Mouse (Mus musculus) kidney, postnatal 36 days (tissue): ENCODE results near the gene Ccdc69.
"Not testable (repeated sequence)": the region's sequence is repeated elsewhere in the genome, so short reads cannot be mapped to it uniquely, and the experiment has no call there.

ENCODE experiments used
- DNase-seq, 2 experiments: peaks; one replicate each; pipeline ENCODE4 v3.0.0; 2021 to 2022; ENCODE audit warnings: mixed read lengths in 2 of 2

Ccdc69 gene

GRCm38 (mm10) chr11:55077331-55078231 lies at the start of gene Ccdc69:
Gene Ccdc69, minus strand, starts transcription at chr11:55078131.
- peak; percentile 50 to 75 for DNase-seq

DNA sequence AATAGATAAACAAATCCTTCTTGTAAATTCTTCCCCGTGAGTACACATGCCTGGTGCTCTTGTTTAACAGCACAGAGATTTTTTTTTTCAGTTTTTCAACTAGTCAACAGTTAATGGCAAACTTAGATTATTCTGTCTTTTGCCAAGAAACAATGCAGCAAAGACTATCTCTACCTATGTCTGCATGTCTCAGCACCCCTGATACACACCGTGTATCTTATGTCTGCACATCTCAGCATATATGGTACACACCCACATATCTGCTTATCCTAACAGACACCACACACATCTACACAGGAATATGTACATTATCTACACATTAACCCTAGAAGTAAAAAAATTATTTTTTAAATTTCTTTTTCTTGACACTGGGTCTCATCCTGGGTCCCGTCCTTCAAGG lies 48.7 kb upstream of the Ccdc69 start:
- no peak for DNase-seq

DNA sequence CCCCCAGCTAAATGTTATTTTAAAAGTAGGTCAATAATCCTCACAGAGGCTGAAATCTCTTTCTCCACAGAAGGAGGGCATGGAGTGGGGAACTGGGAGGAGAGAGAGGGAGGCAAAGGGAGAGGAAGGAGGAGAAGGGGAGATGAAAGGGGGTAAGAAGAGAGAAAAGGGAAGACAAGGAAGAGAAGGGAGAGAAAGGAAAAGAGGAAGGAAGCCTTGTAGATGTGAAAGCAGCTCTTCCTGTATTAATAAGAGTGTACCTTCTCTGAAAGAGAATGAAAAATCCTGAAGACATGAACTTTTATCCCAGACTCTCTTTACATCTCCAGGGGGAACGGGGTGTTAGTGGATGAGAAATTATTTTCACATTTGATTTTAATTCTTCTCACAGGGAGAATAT lies 43.5 kb upstream of the Ccdc69 start:
- DNase-seq = no peak

DNA sequence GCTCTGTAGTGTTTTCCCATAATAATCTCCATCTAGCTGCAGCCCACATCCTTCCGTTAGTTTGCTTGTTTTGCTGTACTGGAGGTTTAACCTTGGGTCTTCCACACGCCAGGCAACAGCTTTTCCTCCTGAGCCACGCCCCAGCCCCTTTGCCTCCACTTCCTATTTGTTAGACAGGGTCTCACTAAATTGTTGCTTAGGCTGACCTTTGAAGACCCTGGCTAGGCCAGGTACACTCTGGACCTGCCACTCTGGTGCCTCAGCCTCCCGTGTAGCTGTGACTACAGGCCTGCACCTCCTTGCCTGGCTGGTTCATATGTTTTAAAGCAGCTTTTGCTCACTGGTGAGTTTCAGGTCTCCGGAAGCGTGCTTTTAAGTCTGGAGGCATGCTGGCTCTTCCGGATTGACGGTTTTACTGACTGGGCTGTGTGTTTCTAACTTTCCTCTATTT lies 42.9 kb upstream of the Ccdc69 start:
- DNase-seq = no peak

- DNase-seq = no peak
Observed at GRCm38 (mm10) chr11:55120279-55120678, 42.3 kb upstream of the Ccdc69 start.

- no peak for DNase-seq
Observed at GRCm38 (mm10) chr11:55117031-55117430, 39.1 kb upstream of the Ccdc69 start.

DNA sequence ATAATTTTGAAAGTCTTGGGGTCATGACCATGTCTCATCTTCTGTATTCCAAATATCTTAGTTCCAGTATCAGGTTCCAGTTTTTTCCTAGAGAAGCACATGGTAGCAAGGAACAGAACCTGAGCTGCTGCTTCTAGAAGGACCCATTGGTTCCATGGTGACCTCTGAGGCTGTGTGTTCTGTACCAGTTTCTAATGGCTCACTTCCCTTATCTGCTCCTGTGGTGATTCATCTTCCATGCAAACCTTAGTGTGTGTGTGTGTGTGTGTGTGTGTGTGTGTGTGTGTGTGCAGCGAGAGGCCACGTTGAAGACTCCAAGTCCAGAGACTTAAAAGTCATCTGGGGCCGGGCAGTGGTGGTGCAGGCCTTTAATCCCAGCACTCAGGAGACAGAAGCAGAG lies 38.1 kb upstream of the Ccdc69 start:
- DNase-seq = no peak

DNA sequence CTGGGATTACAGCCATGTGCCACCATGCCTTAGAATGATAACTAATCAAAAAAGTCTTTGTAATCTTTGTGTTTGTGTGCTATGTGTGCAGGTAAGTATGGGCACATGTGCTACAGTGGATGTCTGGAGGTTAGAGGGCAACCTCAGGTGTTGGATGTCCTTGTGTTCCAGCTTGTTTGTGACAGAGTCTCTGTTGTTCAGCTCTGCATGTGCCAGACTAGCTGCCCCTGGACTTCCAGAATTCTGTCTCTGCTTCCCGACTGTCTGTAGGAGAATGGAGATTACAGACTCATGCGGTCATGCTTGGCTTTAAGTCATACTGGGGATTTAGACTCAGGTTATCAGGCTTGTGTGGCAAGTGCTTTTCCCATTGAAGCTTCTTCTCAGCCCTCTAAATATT lies 36.4 kb upstream of the Ccdc69 start:
- DNase-seq = no peak

DNA sequence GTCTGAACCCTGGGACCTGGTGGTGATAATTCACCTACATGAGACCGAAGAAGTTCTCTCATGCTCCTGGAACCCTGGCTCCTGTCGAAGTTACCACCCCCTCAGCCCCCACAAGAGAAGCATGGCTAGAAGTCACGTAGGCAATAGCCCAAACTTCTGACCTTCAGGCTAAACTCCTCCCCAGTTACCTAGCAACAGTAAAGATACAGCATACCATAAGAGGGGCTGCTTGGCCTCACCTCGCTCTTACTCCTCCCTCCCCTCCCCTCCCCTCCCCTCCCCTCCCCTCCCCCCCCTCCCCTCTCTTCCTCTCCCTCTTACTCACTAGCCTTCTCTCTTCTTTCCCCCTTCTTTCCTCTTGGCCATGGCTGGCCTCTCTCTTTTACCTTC lies 35.9 kb upstream of the Ccdc69 start:
- not testable (repeated sequence) for DNase-seq

DNA sequence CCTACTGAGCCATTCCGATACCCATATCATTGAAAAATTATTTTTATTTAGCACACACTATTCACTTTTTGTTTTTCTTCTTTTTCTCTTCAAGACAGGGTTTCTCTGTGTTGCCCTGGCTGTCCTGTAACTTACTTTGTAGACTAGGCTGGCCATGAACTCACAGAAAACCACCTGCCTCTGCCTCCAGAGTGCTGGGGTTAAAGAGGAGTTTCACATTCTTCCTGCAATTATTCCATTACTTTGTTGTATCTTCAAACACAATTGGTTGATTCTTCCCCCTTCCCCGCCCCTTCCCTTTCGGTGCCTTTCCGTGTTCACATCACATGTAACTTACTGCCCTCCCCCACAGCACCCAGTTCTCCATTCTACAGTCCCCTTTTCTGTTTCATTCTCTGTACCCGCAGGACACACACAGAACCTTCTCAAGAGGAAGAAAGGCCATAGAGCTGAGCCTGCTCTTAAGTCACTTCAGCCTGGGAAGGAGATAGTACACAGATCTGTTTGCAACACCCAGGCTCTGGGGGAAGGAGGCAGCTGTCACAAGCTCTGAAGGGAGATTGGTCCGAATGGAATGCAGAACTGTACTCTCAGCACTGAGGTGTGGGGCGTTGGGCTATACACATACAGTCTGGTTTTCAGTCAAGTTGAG lies 35.4 kb upstream of the Ccdc69 start:
- DNase-seq = no peak

GRCm38 (mm10) chr11:55110566-55111169 lies 32.7 kb upstream of the Ccdc69 start:
- DNase-seq = peak in 1 of 2 experiments; percentile 32

DNA sequence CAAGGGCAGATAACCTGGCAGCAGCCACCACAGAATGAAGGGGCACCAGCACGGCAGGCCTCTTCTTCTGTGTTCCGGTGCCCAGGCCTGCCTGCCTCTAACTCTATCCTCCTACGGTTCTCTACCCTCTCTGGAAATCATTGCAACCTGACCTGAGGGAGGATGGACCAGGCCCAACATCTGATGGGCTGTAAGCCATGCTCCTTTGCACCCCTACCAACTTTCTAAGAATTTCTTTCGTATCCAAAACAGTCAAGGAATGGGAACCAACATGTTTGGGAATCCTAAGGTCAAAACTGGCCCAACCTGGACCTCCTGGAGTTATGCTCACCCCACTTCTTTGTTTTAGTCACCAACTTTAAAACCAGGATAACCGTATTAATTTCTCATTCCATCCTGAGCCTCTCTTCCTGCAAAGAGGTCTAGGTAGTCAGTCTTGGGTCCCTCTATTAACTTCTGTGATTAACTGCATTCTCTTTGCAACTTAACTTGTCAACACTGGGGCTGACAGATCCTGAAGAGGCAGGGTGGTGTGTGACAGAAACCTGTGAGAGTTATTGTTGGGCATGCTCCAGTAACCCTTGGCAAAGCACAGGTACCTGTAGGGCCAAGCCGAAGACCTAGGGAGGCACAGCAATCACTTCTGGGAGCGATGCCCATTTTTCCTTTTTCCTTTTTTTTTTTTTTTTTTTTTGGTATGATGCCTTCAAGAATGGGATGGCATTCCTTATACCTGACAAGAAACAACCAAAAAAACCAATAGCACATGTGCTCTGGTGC lies 31.8 kb upstream of the Ccdc69 start:
- DNase-seq = peak; percentile 28 to 39

DNA sequence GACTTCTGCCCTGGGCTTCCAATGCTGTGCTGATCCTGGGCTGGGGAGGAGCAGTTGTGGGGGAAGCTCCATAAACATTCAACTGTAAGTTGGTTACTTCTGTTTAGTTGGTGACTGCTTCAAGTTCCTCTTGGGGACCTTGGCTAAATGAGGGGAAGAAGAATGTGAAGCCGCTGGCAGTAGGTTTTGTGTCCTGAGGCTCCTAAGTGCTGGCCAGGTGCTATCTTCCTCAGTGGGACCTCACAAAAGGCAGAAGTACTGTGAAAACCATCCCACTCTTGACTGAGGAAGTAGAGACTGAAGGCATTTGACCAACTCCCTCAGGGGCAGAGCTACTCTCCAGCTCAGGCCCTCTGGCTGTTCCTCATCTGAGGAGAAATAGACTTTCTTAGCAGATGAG lies 28.7 kb upstream of the Ccdc69 start:
- no peak for DNase-seq

- peak; percentile 87 to 93 for DNase-seq
Observed at GRCm38 (mm10) chr11:55105389-55105788, 27.5 kb upstream of the Ccdc69 start.

GRCm38 (mm10) chr11:55103229-55103628 lies 25.3 kb upstream of the Ccdc69 start:
- DNase-seq = peak; percentile 75 to 91

DNA sequence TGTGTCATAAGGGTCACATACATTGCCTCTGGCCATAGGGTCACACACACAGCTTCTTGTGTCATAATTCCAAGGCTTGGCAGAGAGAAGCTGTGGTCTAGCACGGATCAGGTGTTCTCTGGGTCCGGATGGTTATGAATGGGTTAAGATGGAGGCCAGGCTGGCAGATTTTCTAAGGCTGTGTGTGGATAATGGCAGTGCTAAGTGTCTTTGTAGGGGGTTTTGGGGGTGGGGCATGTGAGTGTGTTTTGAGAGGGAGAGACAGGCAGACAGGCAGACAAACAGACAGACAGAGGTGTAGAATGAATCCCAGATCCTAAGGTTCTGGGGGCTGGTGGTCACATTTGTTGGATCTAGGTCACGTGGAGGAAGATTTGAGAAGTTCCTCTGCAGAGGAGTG lies 24.1 kb upstream of the Ccdc69 start:
- DNase-seq = no peak

DNA sequence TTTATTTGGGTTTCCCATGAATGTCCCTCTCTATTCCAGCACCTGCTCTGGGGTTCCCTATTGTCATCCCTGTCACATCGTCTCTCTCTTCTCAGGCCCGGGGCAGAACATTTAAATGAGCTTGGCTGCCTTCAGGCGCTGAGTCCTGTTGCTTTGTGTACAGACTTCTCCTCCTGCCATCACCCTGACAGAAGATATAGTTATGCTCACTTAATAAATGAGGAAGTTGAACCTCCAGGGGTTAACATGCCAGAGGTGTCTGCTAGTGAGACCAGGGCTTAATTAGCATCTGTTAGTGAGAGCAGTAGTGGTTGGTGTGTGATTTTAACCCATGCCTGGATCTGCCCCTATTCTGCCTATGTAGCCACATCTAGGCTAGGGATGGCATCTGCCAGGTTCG lies 21.9 kb upstream of the Ccdc69 start:
- DNase-seq = no peak

DNA sequence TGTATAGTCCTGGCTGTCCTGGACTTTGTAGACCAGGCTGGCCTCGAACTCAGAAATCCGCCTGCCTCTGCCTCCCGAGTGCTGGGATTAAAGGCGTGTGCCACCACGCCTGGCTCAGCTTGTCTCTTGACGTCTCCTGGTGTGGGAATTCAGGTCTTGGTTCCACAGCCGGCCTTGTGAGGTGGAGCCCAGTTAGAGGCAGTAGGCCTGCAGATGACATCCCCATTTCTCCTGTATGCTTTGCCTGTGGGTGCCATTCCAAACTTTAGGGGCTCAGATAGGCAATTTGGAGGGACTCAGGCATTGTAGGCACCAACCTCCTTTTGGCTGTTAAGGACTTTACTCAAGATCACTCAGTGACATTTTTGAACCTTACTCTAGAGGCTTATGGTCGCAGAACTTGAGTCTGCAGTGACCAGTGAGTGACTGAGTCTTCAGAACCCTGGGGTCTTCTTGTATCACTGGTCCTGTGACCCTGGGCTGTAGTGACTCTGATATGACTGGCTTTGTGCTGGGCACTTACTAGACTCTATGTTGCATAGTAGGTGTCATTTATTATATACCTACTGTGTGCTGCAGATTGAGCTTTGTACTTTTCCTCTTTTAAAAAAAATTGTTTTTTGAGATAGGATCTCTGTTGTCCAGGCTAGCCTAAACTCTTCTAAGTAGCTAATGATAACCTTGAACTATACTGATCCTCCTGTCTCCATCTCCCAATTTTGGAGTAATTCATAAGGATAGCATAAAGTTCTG lies 21.3 kb upstream of the Ccdc69 start:
- DNase-seq = no peak

DNA sequence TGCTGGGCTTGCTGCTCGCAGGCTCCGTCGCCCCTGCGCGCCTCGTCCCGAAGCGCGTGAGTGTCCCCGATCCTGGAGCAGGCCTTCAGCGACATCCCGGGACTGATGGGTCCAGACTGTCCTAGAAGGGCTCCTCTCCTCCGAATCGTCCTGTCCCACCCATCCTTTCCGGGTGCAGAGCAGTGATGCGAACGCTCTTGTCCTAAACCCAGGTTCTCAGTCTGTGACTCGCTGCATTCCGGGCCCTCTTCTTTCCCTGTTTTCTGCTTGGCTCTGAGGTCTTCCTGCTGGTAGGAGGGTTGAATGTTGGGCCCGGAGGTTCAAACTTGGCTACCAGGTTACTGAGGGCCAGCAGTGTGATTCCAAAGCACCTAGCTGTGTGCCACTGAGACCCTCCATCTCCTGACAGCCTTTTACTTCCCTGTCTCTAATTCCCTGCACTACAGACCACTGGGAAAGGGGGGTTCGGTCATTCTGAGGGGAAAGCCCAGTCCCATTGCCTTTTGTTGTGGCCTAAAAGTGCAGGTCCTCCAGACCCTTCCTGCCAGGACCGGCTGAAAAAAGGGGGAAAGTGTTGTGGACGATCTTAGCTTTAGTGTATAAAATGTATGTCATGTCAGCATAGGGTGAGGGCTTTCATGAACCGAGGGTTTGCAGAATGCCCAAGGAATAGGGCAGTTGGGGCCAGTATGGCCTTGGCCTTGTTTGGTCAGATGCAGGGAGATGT lies 20.4 kb upstream of the Ccdc69 start:
- no peak for DNase-seq

GRCm38 (mm10) chr11:55097463-55098188 lies 19.7 kb upstream of the Ccdc69 start, which contains the start of gene Gm2a:
Gene Gm2a, plus strand, starts transcription at chr11:55098115.
- peak; percentile 97 for DNase-seq
